Mouse (Mus musculus) macrophage (primary cell): Measurements from ENCODE around the gene Smad5. TPM values are rescaled to one million over a fixed set of nuclear protein-coding genes. Genes with fewer than 3 reads are reported as not detected.

Experiments
- H3K27ac ChIP-seq: fragments of 350-480 bp; formaldehyde crosslinking; 2 replicates; pipeline ENCODE4 v1.9.0; 2021
- H3K36me3 ChIP-seq: fragments of 350-480 bp; formaldehyde crosslinking; 2 replicates; pipeline ENCODE4 v1.9.0; 2021; ENCODE audit errors: inconsistent target
- H3K4me3 ChIP-seq: fragments of 350-480 bp; formaldehyde crosslinking; 2 replicates; pipeline ENCODE4 v1.9.0; 2021; ENCODE audit errors: inconsistent target
- H3K79me2 ChIP-seq: fragments of 350-480 bp; formaldehyde crosslinking; 2 replicates; pipeline ENCODE4 v1.9.0; 2021; ENCODE audit errors: inconsistent target
- WGBS: methylation state at CpG from one replicate; pipeline ENCODE4 v1.1.7; 2026; ENCODE audit warnings: inconsistent platforms; ENCODE audit not compliant: missing documents; 5-methylcytosine and 5-hydroxymethylcytosine counted together
- polyA plus RNA-seq: library from polyadenylated mRNA; stranded (reverse); fragments of 250-400 nt; gene quantifications from 3 replicates; pipeline ENCODE4 v1.2.4, GENCODE M21; 2018; ENCODE audit warnings: inconsistent platforms
- total RNA-seq, 78 experiments: library from RNA; depleted of rRNA; stranded (reverse); fragments of 250-400 nt; gene quantifications; 1 replicate in 9 of 78; 2 replicates in 24 of 78; 3 replicates in 43 of 78; 4 replicates in 2 of 78; pipeline ENCODE4 v1.2.4; 2018; ENCODE audit warnings: inconsistent platforms in 56 of 78

The Smad5 gene
- total RNA-seq (2018; cell fraction: chromatin; rRNA removed): 10 to 100 TPM in 24 of 26 experiments, 1 to 10 TPM in 2; 8.8 to 19.9 (median 13.2) TPM
- total RNA-seq (2018; cell fraction: cytosol; rRNA removed): 10 to 100 TPM in 1 of 26 experiments, 1 to 10 TPM in 25; 3.7 to 10.8 (median 6.1) TPM
- 10 to 100 TPM in 23 of 26 experiments, 1 to 10 TPM in 3; 7.9 to 28.9 (median 14.5) TPM for total RNA-seq (2018; cell fraction: nucleus; rRNA removed)
- 5.5 to 6.8 TPM (median 6.2 TPM) in 3 replicates for polyA plus RNA-seq

DNA sequence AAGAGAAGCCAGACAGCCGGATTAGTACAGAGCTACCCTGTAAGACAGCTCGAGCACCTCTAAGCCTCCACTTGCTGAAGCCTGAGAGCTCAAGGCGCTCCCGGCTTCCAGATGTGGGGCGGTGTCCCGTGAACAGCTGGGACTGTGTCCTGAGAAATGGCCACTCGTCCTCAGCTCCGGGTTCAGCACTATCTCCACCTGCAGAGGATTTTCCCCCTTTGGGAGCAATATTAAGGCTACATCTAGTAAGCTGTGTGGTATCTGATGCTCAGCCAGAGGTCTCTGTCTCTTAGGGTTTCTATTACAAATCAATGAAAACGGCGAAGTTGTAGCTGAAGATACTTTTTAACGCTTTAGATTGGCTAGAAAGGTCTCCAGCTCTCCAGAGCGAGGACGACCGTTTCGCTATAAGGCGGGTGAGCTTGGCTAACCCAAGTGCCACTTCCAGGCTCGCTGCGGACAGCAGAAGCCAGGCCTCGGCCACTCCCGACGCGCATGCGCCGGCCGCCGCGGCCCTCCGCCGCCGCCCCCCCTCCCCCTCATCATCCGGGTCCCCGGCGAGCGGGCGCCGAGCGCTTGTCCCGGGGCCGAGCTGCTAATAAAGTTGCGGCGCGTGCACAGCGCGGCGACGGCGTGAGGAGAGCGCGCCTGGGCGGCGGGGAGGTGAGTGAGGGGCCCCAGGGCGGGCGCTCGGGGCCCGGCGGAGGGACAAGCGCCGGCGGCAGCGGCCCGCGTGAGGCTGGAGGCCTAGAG lies at the start of gene Smad5:
TSS of gene Smad5 (plus strand) at position 542 of the 753 bp plus-strand sequence.
- H3K36me3 ChIP-seq: no peaks in the 10 kb centered on the region
- WGBS: 9% methylated on average over 60 of the region's 62 CpGs
- peaks cover 40% of the 10 kb centered on the region for H3K79me2 ChIP-seq
- no peak within 1 kb of the TSS for H3K27ac ChIP-seq
- H3K4me3 ChIP-seq: peak within 1 kb of the TSS; percentile 64

DNA sequence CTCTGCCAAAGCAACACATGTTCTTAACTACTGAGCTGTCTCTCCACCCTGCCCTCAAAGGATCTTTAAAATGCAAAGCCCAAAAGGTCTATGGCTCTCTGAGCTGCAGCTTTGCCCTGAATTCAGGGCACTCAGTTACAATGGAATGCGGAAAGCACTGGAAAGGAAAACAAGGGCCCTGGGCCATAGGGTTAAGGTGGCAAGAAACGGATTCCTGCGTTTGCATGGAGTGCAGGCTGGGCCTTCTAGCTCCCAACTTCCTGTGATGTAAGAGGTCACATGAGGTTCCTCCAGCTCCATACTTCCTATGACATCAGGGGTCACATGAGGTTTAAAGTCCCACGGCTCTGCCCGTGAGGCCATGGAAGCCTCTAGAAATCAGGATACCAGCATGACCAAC lies 48.6 kb upstream of the Smad5 start:
- WGBS: 89% methylated on average over 5 of the region's 5 CpGs
- Histone ChIP-seq H3K27ac (no peak overlapping the region), H3K36me3 (no peaks in the 10 kb centered on the region), H3K79me2 (no peaks in the 10 kb centered on the region), H3K4me3 (no peak overlapping the region)

- no peak overlapping the region for H3K4me3 ChIP-seq
- H3K79me2 ChIP-seq: no peaks in the 10 kb centered on the region
- no peak overlapping the region for H3K27ac ChIP-seq
- WGBS: 25% methylated on average over 7 of the region's 7 CpGs
- H3K36me3 ChIP-seq: no peaks in the 10 kb centered on the region
These were observed 44.8 kb upstream of the Smad5 start for GRCm38 (mm10) chr13:56657946-56658512.

DNA sequence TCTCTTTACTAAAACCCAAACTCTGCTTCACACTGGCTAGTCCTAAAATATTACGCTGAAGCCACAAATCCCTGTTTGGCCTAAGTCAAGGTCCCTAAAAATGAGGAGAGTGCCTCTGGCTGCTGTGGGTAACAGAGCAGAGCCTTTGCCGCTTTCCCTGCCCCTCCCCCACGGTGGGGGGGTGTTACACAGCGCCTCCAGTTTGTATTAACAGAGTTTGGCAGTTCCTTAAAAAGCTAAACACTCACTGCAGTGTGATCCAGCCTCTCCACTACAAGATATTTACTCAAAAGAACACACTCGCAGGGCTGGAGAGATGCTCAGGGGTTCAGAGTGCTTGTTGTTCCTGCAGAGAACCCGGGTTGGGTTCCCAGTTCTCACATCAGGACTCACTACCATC lies 43.9 kb upstream of the Smad5 start:
- 75% methylated on average over 6 of the region's 6 CpGs for WGBS
- H3K27ac ChIP-seq: no peak overlapping the region
- H3K36me3 ChIP-seq: no peaks in the 10 kb centered on the region
- H3K4me3 ChIP-seq: no peak overlapping the region
- H3K79me2 ChIP-seq: no peaks in the 10 kb centered on the region

- H3K4me3 ChIP-seq: no peak overlapping the region
- 50% methylated on average over 7 of the region's 7 CpGs for WGBS
- no peak overlapping the region for H3K27ac ChIP-seq
- no peaks in the 10 kb centered on the region for H3K79me2 ChIP-seq
- H3K36me3 ChIP-seq: no peaks in the 10 kb centered on the region
These were observed 40.7 kb upstream of the Smad5 start for GRCm38 (mm10) chr13:56661914-56662621.

DNA sequence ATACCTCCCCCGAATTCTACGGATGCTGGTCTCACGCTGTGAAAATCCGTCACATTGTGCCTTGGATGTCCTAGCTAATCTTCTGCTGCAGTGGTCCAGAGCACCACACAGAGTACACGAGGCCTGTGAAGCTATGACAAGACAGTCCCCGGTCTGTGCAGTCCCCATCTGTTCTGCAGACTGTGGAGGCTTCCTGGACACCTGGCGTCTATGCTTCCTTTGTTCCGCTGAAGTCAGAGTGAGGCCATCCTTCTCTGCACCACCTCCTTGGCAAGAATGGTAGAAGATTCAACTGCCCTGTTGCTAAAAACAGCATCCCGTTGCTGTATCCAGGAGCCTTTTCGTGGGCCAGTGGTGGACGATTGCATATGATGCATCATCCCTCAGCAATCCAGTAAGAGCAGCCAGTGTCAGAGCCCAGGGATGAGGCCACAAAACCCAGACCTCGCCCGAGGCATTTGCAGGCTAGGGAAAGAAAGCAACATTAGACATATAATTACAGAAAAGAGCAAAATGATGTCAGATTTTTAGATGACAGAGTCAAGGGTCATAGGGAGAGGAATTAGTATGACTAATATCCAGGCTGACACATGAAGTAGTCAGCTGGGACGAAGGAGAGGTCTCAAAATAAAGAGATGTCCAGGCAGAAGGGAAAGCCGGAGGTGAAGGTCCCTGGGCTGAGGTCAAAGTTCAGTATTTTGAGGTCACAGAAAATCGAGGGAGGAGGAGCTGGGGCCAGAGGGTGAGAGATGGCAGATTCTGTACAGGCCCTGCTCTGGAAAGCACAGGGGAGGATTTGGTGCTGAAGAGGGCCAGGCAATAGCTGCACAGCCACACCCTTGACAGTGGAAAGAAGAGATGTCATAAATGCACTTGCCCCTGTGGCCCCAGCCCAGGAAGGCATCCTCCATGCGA lies 38.3 kb upstream of the Smad5 start:
- Histone ChIP-seq H3K4me3 (no peak overlapping the region), H3K36me3 (no peaks in the 10 kb centered on the region), H3K27ac (no peak overlapping the region), H3K79me2 (no peaks in the 10 kb centered on the region)
- WGBS: 87% methylated on average over 17 of the region's 17 CpGs

GRCm38 (mm10) chr13:56671206-56671605 lies 31.6 kb upstream of the Smad5 start:
- 93% methylated on average over 11 of the region's 11 CpGs for WGBS
- Histone ChIP-seq H3K27ac (no peak overlapping the region), H3K4me3 (no peak overlapping the region), H3K36me3 (no peaks in the 10 kb centered on the region), H3K79me2 (no peaks in the 10 kb centered on the region)

DNA sequence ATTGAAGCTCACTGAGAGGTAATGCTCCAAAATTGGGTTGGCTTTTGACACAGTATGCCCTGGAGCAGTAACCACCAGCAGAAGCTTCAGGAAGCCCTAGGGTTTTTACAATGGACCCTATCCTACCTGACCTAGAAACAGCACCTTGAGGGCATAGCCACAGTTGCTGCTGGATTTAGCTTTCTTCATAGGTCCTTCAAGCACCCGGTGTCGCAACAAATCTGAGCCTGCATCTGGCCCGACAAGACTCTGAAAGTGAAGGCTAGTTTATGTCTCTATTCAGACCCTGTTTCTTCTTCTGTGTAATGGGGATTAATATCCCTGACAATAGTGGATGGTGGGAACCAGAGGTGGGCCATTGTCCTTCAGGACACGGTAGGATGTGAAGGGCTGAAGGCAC lies 25.1 kb upstream of the Smad5 start:
- H3K4me3 ChIP-seq: no peak overlapping the region
- H3K36me3 ChIP-seq: no peaks in the 10 kb centered on the region
- H3K27ac ChIP-seq: no peak overlapping the region
- WGBS: 67% methylated on average over 4 of the region's 4 CpGs
- H3K79me2 ChIP-seq: no peaks in the 10 kb centered on the region

- no peak overlapping the region for H3K27ac ChIP-seq
- H3K4me3 ChIP-seq: no peak overlapping the region
- 55% methylated on average over 10 of the region's 10 CpGs for WGBS
- no peaks in the 10 kb centered on the region for H3K36me3 ChIP-seq
- H3K79me2 ChIP-seq: no peaks in the 10 kb centered on the region
These were observed 24.5 kb upstream of the Smad5 start for GRCm38 (mm10) chr13:56678188-56678787.

DNA sequence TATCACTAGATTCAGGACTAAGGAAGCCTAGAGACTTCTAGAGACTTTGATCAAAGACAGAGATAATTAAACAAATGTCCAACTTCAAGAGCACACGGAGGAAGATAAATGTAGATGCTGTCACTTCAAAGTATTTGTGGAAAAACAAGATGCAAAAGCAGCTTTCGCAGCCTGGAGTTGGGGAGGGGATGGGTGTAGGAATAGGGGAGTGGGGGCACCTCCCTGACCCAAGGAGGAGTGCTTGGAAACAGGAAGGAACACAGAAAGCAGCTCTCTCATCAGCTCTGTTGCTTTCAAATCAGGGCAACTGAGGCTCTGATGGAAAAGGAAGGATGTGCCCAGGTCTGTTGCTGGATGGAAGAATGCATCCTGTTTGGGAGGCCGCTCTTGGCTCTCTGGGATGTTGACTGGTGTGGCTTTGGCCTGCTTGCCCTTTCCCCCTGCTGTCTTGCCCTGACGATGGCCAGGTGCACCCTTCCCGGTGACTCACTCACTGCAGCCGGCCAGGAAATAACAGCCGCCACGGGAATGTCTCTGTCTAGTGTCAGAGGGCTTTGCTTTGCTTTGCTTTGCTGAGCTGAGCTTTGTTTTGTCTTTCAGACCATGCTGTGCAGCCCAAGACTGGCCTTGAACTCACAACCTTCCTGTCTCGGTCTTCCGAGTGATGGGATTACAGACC lies 23.8 kb upstream of the Smad5 start:
- Histone ChIP-seq H3K79me2 (no peaks in the 10 kb centered on the region), H3K27ac (no peak overlapping the region), H3K36me3 (no peaks in the 10 kb centered on the region), H3K4me3 (no peak overlapping the region)
- WGBS: 81% methylated on average over 10 of the region's 10 CpGs

GRCm38 (mm10) chr13:56681924-56682323 lies 20.9 kb upstream of the Smad5 start:
- WGBS: 51% methylated on average over 4 of the region's 4 CpGs
- no peaks in the 10 kb centered on the region for H3K79me2 ChIP-seq
- H3K36me3 ChIP-seq: no peaks in the 10 kb centered on the region
- H3K27ac ChIP-seq: no peak overlapping the region
- no peak overlapping the region for H3K4me3 ChIP-seq

- Histone ChIP-seq H3K27ac (no peak overlapping the region), H3K4me3 (no peak overlapping the region), H3K36me3 (no peaks in the 10 kb centered on the region), H3K79me2 (no peaks in the 10 kb centered on the region)
- WGBS: 89% methylated on average over 17 of the region's 17 CpGs
These were observed 20.5 kb upstream of the Smad5 start for GRCm38 (mm10) chr13:56682326-56682725.

- Histone ChIP-seq H3K4me3 (no peak overlapping the region), H3K27ac (no peak overlapping the region), H3K36me3 (no peaks in the 10 kb centered on the region), H3K79me2 (no peaks in the 10 kb centered on the region)
- 89% methylated on average over 7 of the region's 7 CpGs for WGBS
These were observed 19.5 kb upstream of the Smad5 start for GRCm38 (mm10) chr13:56683306-56683705.
